Mouse (Mus musculus) CH12.LX (cell line): ENCODE results near the gene P2rx1. TPM values are rescaled to one million over a fixed set of nuclear protein-coding genes. Genes with fewer than 3 reads are reported as not detected.
A peak's percentile ranks its signal among the peaks of the same experiment; 100 is the strongest.

Experiments used
- DNase-seq: peaks from one replicate; pipeline ENCODE4 v3.0.0-alpha.2; 2013; ENCODE audit errors: extremely low read depth
- H3K27ac ChIP-seq: 2 replicates; pipeline ENCODE4 v1.5.1; 2012; ENCODE audit warnings: low read depth, mild to moderate bottlenecking, control low read depth, moderate library complexity; ENCODE audit not compliant: insufficient read depth
- H3K27me3 ChIP-seq: replicated peaks from 2 replicates; pipeline ENCODE3; 2012; ENCODE audit warnings: inconsistent platforms
- H3K36me3 ChIP-seq, 2 experiments: replicated peaks in 1 of 2; 2 replicates each; pipeline versions ENCODE3 to v1.6.1; 2012; ENCODE audit warnings: inconsistent platforms in 1 of 2, low read length in 1 of 2, mild to moderate bottlenecking in 1 of 2, mixed read lengths in 1 of 2, moderate library complexity in 1 of 2; ENCODE audit not compliant: control insufficient read depth in 1 of 2, insufficient read depth in 1 of 2
- H3K4me1 ChIP-seq, 2 experiments: 2 replicates each; pipeline ENCODE4 v1.6.1; 2012; ENCODE audit warnings: inconsistent platforms in 1 of 2, moderate library complexity in 1 of 2; ENCODE audit not compliant: insufficient read depth in 2 of 2, control insufficient read depth in 1 of 2
- H3K4me2 ChIP-seq: 2 replicates; pipeline ENCODE4 v1.6.1; 2012; ENCODE audit warnings: low read depth, mild to moderate bottlenecking, control low read depth; ENCODE audit not compliant: poor library complexity, insufficient read depth, severe bottlenecking
- H3K4me3 ChIP-seq, 3 experiments: fragments of 150-350 bp in 1 of 3; sonication (generic) in 1 of 3; replicated peaks in 1 of 3; 2 replicates each; pipeline versions ENCODE3 to v1.5.1; 2011 to 2012; ENCODE audit warnings: low read depth in 2 of 3, low read length in 2 of 3, mild to moderate bottlenecking in 2 of 3, moderate library complexity in 2 of 3, control low read depth in 1 of 3, improper control_type of control experiment in 1 of 3, inconsistent platforms in 1 of 3, mixed read lengths in 1 of 3; ENCODE audit not compliant: poor library complexity in 1 of 3
- H3K79me2 ChIP-seq: replicated peaks from 2 replicates; pipeline ENCODE4 v1.6.1; 2012; ENCODE audit warnings: mild to moderate bottlenecking, moderate library complexity; ENCODE audit not compliant: control insufficient read depth, poor library complexity, insufficient read depth, severe bottlenecking; ENCODE audit errors: extremely low read depth
- H3K9ac ChIP-seq: 2 replicates; pipeline ENCODE4 v1.6.1; 2012; ENCODE audit warnings: low read depth, mild to moderate bottlenecking, control low read depth, moderate library complexity; ENCODE audit not compliant: insufficient read depth
- H3K9me3 ChIP-seq: replicated peaks from 2 replicates; pipeline ENCODE3; 2012; ENCODE audit warnings: low read length, inconsistent platforms, mixed read lengths
- BHLHE40 ChIP-seq: IDR thresholded peaks from 2 replicates; pipeline ENCODE4 v1.6.1; 2011; ENCODE audit warnings: mild to moderate bottlenecking, low read depth, low read length, improper control_type of control experiment
- CHD1 ChIP-seq: IDR thresholded peaks from 2 replicates; pipeline ENCODE4 v1.6.1; 2012; ENCODE audit warnings: low read depth, low read length, improper control_type of control experiment, inconsistent platforms
- CHD2 ChIP-seq: IDR thresholded peaks from 2 replicates; pipeline ENCODE4 v1.6.1; 2011; ENCODE audit warnings: low read length, improper control_type of control experiment
- CTCF ChIP-seq, 2 experiments: IDR thresholded peaks in 1 of 2; conservative IDR thresholded peaks in 1 of 2; 2 replicates each; pipeline ENCODE4 v1.5.1; 2011 to 2012; ENCODE audit warnings: low read depth in 2 of 2, low read length in 2 of 2, improper control_type of control experiment in 1 of 2, inconsistent platforms in 1 of 2, mild to moderate bottlenecking in 1 of 2, moderate library complexity in 1 of 2
- E2F4 ChIP-seq: IDR thresholded peaks from 2 replicates; pipeline ENCODE4 v1.6.1; 2011; ENCODE audit warnings: low read depth, low read length, improper control_type of control experiment; ENCODE audit not compliant: insufficient replicate concordance
- ELF1 ChIP-seq: IDR thresholded peaks from 2 replicates; pipeline ENCODE4 v1.6.1; 2014; ENCODE audit warnings: low read depth, mild to moderate bottlenecking, inconsistent platforms, low read length, improper control_type of control experiment
- EP300 ChIP-seq: IDR thresholded peaks from 2 replicates; pipeline ENCODE4 v1.6.1; 2011; ENCODE audit warnings: low read length, improper control_type of control experiment
- ETS1 ChIP-seq: conservative IDR thresholded peaks from 2 replicates; pipeline ENCODE4 v1.6.1; 2012; ENCODE audit warnings: low read depth, mild to moderate bottlenecking, inconsistent platforms, low read length, improper control_type of control experiment, moderate library complexity
- GABPA ChIP-seq: IDR thresholded peaks from 2 replicates; pipeline ENCODE4 v1.6.1; 2012; ENCODE audit warnings: low read depth, low read length, improper control_type of control experiment, inconsistent platforms; ENCODE audit not compliant: insufficient replicate concordance
- HCFC1 ChIP-seq: IDR thresholded peaks from 2 replicates; pipeline ENCODE4 v1.6.1; 2012; ENCODE audit warnings: low read depth, mild to moderate bottlenecking, inconsistent platforms, low read length, improper control_type of control experiment
- IRF4 ChIP-seq: IDR thresholded peaks from 2 replicates; pipeline ENCODE4 v1.6.1; 2014; ENCODE audit warnings: low read depth, mild to moderate bottlenecking, inconsistent platforms, low read length, improper control_type of control experiment
- JUN ChIP-seq: IDR thresholded peaks from 2 replicates; pipeline ENCODE4 v1.6.1; 2011; ENCODE audit warnings: low read depth, mild to moderate bottlenecking, low read length, improper control_type of control experiment, moderate library complexity; ENCODE audit not compliant: insufficient read depth
- JUND ChIP-seq: conservative IDR thresholded peaks from 2 replicates; pipeline ENCODE4 v1.6.1; 2011; ENCODE audit warnings: low read depth, low read length, improper control_type of control experiment
- KAT2A ChIP-seq: IDR thresholded peaks from 2 replicates; pipeline ENCODE4 v1.6.1; 2012; ENCODE audit warnings: low read length, improper control_type of control experiment, inconsistent platforms; ENCODE audit not compliant: insufficient replicate concordance
- MAFK ChIP-seq: IDR thresholded peaks from 2 replicates; pipeline ENCODE4 v1.6.1; 2011; ENCODE audit warnings: low read length, improper control_type of control experiment; ENCODE audit not compliant: insufficient replicate concordance
- MAX ChIP-seq: IDR thresholded peaks from 2 replicates; pipeline ENCODE4 v1.6.1; 2011; ENCODE audit warnings: low read length, improper control_type of control experiment
- MAZ ChIP-seq: IDR thresholded peaks from 2 replicates; pipeline ENCODE4 v1.6.1; 2012; ENCODE audit warnings: low read depth, mild to moderate bottlenecking, inconsistent platforms, low read length, improper control_type of control experiment, moderate library complexity
- MEF2A ChIP-seq: IDR thresholded peaks from 2 replicates; pipeline ENCODE4 v1.6.1; 2014; ENCODE audit warnings: low read depth, mild to moderate bottlenecking, inconsistent platforms, low read length, improper control_type of control experiment, borderline replicate concordance
- MXI1 ChIP-seq: IDR thresholded peaks from 2 replicates; pipeline ENCODE4 v1.6.1; 2011; ENCODE audit warnings: mild to moderate bottlenecking, low read depth, low read length, improper control_type of control experiment
- MYC ChIP-seq: IDR thresholded peaks from 2 replicates; pipeline ENCODE4 v1.6.1; 2011; ENCODE audit warnings: low read depth, mild to moderate bottlenecking, improper control_type of control experiment, low read length
- NELFE ChIP-seq: IDR thresholded peaks from 2 replicates; pipeline ENCODE4 v1.6.1; 2011; ENCODE audit warnings: low read depth, low read length, improper control_type of control experiment
- NRF1 ChIP-seq: IDR thresholded peaks from 2 replicates; pipeline ENCODE4 v1.6.1; 2014; ENCODE audit warnings: low read depth, mild to moderate bottlenecking, inconsistent platforms, low read length, improper control_type of control experiment, moderate library complexity
- PAX5 ChIP-seq: IDR thresholded peaks from 2 replicates; pipeline ENCODE4 v1.6.1; 2012; ENCODE audit warnings: low read length, inconsistent platforms, mixed read lengths
- POLR2A ChIP-seq: IDR thresholded peaks from 2 replicates; pipeline ENCODE4 v1.6.1; 2011; ENCODE audit warnings: low read depth, mild to moderate bottlenecking, improper control_type of control experiment, low read length
- POLR2AphosphoS2 ChIP-seq: IDR thresholded peaks from 2 replicates; pipeline ENCODE4 v1.6.1; 2011; ENCODE audit warnings: low read depth, low read length, improper control_type of control experiment
- RAD21 ChIP-seq: IDR thresholded peaks from 2 replicates; pipeline ENCODE4 v1.6.1; 2011; ENCODE audit warnings: low read depth, mild to moderate bottlenecking, low read length, improper control_type of control experiment, moderate library complexity
- RCOR1 ChIP-seq: conservative IDR thresholded peaks from 2 replicates; pipeline ENCODE4 v1.6.1; 2012; ENCODE audit warnings: low read depth, mild to moderate bottlenecking, inconsistent platforms, low read length, improper control_type of control experiment
- SIN3A ChIP-seq: IDR thresholded peaks from 2 replicates; pipeline ENCODE4 v1.6.1; 2012; ENCODE audit warnings: low read length, improper control_type of control experiment, inconsistent platforms
- SMC3 ChIP-seq: IDR thresholded peaks from 2 replicates; pipeline ENCODE4 v1.6.1; 2011; ENCODE audit warnings: low read depth, low read length, improper control_type of control experiment
- TBP ChIP-seq: conservative IDR thresholded peaks from 2 replicates; pipeline ENCODE4 v1.6.1; 2011; ENCODE audit warnings: low read depth, low read length, improper control_type of control experiment
- TCF12 ChIP-seq: IDR thresholded peaks from 2 replicates; pipeline ENCODE4 v1.6.1; 2014; ENCODE audit warnings: low read depth, mild to moderate bottlenecking, inconsistent platforms, low read length, improper control_type of control experiment
- UBTF ChIP-seq: IDR thresholded peaks from 2 replicates; pipeline ENCODE4 v1.6.1; 2012; ENCODE audit warnings: low read depth, mild to moderate bottlenecking, inconsistent platforms, low read length, improper control_type of control experiment, moderate library complexity
- USF1 ChIP-seq: IDR thresholded peaks from 2 replicates; pipeline ENCODE4 v1.6.1; 2014; ENCODE audit warnings: low read depth, mild to moderate bottlenecking, inconsistent platforms, low read length, improper control_type of control experiment
- USF2 ChIP-seq: conservative IDR thresholded peaks from 2 replicates; pipeline ENCODE4 v1.6.1; 2011; ENCODE audit warnings: low read depth, low read length, improper control_type of control experiment
- ZC3H11A ChIP-seq: IDR thresholded peaks from 2 replicates; pipeline ENCODE4 v1.6.1; 2012; ENCODE audit warnings: low read depth, mild to moderate bottlenecking, inconsistent platforms, low read length, improper control_type of control experiment
- ZKSCAN1 ChIP-seq: IDR thresholded peaks from 2 replicates; pipeline ENCODE4 v1.6.1; 2012; ENCODE audit warnings: low read depth, inconsistent platforms, low read length, improper control_type of control experiment, borderline replicate concordance
- ZMIZ1 ChIP-seq: IDR thresholded peaks from 2 replicates; pipeline ENCODE4 v1.6.1; 2012; ENCODE audit warnings: low read depth, mild to moderate bottlenecking, inconsistent platforms, low read length, improper control_type of control experiment
- ZNF384 ChIP-seq: IDR thresholded peaks from 2 replicates; pipeline ENCODE4 v1.6.1; 2012; ENCODE audit warnings: low read depth, low read length, improper control_type of control experiment, inconsistent platforms
- dilution Hi-C: fragments of 300-500 bp; cut with MboI; formaldehyde crosslinking; loops from 2 replicates; pipeline ENCODE4 v1.14.3; 2020; ENCODE audit warnings: low sequenced_read_pairs; ENCODE audit not compliant: extremely low pct_unique_long_range_greater_than_20kb, extremely low pct_ligation_motif_present
- in situ Hi-C: fragments of 300-500 bp; cut with MboI; formaldehyde crosslinking; loops from 3 replicates; pipeline ENCODE4 v1.14.3; 2019; ENCODE audit warnings: low sequenced_read_pairs, low pct_ligation_motif_present, low pct_unique_long_range_greater_than_20kb, mixed read lengths
- polyA plus RNA-seq: library from polyadenylated mRNA; unstranded; fragments of >175 nt; gene quantifications from 2 replicates; pipeline ENCODE4 v1.2.1, GENCODE M21; 2012; ENCODE audit warnings: low read depth; ENCODE audit not compliant: insufficient read length
- total RNA-seq, 2 experiments: library from RNA; depleted of rRNA; stranded (reverse); fragments of 300-350 nt in 1 of 2; fragments of >200 nt in 1 of 2; gene quantifications; 2 replicates each; pipeline ENCODE4 v1.2.3; 2012 to 2014

P2rx1 gene
- total and polyA plus RNA-seq, 3 experiments: 15.9 to 23.3 (median 21.5) TPM

DNA sequence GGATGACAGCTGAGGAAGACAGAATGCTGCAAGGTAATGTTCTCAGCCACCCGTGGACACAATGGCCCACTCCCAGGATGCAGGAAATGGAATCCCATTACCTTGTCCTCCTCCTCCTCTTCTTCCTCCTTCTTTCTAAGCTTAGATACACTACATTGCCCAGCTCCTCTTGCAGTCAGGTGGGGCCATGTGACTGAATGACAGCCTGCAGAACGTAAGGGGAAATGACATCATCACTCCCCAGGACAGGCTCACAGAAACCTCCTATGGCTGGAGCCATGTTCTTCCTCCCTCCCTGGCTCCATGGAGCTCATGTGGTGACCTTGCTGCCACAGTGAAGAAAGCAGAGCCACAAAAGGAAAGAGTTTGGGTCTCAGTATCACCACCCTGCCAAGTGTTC, 41.6 kb upstream of the P2rx1 start:
- TF ChIP-seq TBP (no peak), CTCF (conservative IDR thresholded peaks at IDR 0.05 in 1 of 2, IDR thresholded peaks at IDR 0.05 in 1 of 2; ENCODE audit: low read depth in 2 of 2, low read length in 2 of 2) (no peak), EP300 (no peak; the same call in 1 of the 2 replicates), GABPA (no peak), CHD2 (no peak), NELFE (no peak), CHD1 (no peak), ZC3H11A (no peak), NRF1 (no peak), E2F4 (no peak), HCFC1 (peak; percentile 69), SMC3 (no peak), RCOR1 (no peak), POLR2AphosphoS2 (no peak), KAT2A (no peak), RAD21 (no peak), MAX (peak; percentile 93), MEF2A (peak; percentile 55; the same call in 1 of the 2 replicates), USF1 (peak; percentile 85), TCF12 (peak; percentile 48; the same call in 1 of the 2 replicates), BHLHE40 (peak; percentile 56; the same call in 1 of the 2 replicates), POLR2A (peak; percentile 38), PAX5 (no peak), SIN3A (peak; percentile 20; the same call in 1 of the 2 replicates), JUN (peak; percentile 66), MXI1 (peak; percentile 71; the same call in 1 of the 2 replicates), IRF4 (0 out of 2 replicates have a peak, but pooled peaks have one; percentile 42), ZMIZ1 (no peak), MAZ (0 out of 2 replicates have a peak, but pooled peaks have one; percentile 13), UBTF (no peak), ZNF384 (no peak), MYC (peak; percentile 68; the same call in 1 of the 2 replicates), JUND (peak; percentile 67), MAFK (no peak), USF2 (peak; percentile 76), ELF1 (0 out of 2 replicates have a peak, but pooled peaks have one; percentile 37), ETS1 (peak; percentile 54), ZKSCAN1 (no peak)
- Histone ChIP-seq H3K27me3 (no peaks in the 10 kb centered on the region), H3K4me1 (peaks cover 48 to 85% of the 10 kb centered on the region in 2 experiments), H3K9ac (no peak overlapping the region), H3K79me2 (peaks cover 6% of the 10 kb centered on the region; the same call in 1 of the 2 replicates), H3K27ac (0 out of 2 replicates have a peak overlapping the region, but pooled peaks have one; percentile 3), H3K4me3 (no peak overlapping the region), H3K9me3 (no peaks in the 10 kb centered on the region), H3K36me3 (no peaks in the 10 kb centered on the region), H3K4me2 (no peak overlapping the region)
- peak; percentile 72 for DNase-seq
- dilution Hi-C loops: no loop called here
- in situ Hi-C loops: no loop called here
